ENCODE assay signal across 25 mouse cellular contexts in the genomic region with DNA sequence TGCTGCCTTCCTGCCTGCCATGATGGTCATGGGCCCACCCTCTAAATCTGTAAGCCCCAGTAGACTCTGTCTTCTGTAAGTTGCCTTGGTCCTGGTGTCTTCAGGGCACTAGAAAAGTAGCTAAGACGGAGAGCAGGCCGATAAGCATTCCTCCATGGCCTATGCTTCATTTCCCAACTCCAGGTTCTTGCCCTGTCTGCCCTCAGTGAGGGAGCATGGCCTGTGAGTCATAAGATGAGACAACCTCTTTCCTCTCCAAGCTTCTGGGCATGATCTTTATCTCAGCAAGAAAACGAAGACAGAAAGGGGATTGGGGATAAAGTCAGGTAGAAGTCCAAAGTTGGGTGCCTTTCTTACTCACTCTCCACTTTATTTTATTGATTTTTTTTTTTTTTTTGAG.
"Had no signal": no experiment of that assay in that cellular context is flagged by ENCODE, and none has a peak within 500 bp of the region (broad histone marks: within the 10 kb centered on the region; RNA-seq: fewer than 3 reads in every experiment).

No protein-coding gene starts in this region.

- H3K9me3 ChIP-seq: limb, embryonic 10.5 days; limb, embryonic 13.5 days; liver, embryonic 12.5 days; liver, embryonic 15.5 days; lung, embryonic 15.5 days; midbrain, embryonic 12.5 days; midbrain, embryonic 15.5 days; neural tube, embryonic 12.5 days; neural tube, embryonic 15.5 days; stomach, embryonic 15.5 days had no signal

- DNase-seq: kidney, adult 9 months; kidney, postnatal 25 days; layer of hippocampus, adult 9-11 months; liver; lung, adult 18-20 months; lung, postnatal 10 days; lung, postnatal 36 days; right cerebral cortex, adult 18-20 months; right cerebral cortex, postnatal 14 days; right cerebral cortex, postnatal 4 days; thymus, adult 2 months; thymus, postnatal 14 days; thymus, postnatal 4 days had no signal

- H3K36me3 ChIP-seq: limb, embryonic 10.5 days; limb, embryonic 13.5 days; liver, embryonic 12.5 days; liver, embryonic 15.5 days; lung, embryonic 15.5 days; midbrain, embryonic 12.5 days; midbrain, embryonic 15.5 days; neural tube, embryonic 12.5 days; neural tube, embryonic 15.5 days; stomach, embryonic 15.5 days had no signal

- H3K4me1 ChIP-seq: lung, embryonic 15.5 days; midbrain, embryonic 15.5 days had no signal

- H3K27ac ChIP-seq: kidney, postnatal 0 days; layer of hippocampus, adult 2 months; limb, embryonic 10.5 days; limb, embryonic 13.5 days; liver, embryonic 12.5 days; liver, embryonic 15.5 days; lung, embryonic 15.5 days; midbrain, embryonic 12.5 days; midbrain, embryonic 15.5 days; neural tube, embryonic 12.5 days; neural tube, embryonic 15.5 days; stomach, embryonic 15.5 days had no signal

- H3K27me3 ChIP-seq: limb, embryonic 13.5 days; lung, embryonic 15.5 days; midbrain, embryonic 12.5 days; midbrain, embryonic 15.5 days; neural tube, embryonic 12.5 days; neural tube, embryonic 15.5 days; stomach, embryonic 15.5 days had no signal

- H3K4me2 ChIP-seq: limb, embryonic 13.5 days; liver, embryonic 12.5 days; liver, embryonic 15.5 days; midbrain, embryonic 12.5 days; midbrain, embryonic 15.5 days; neural tube, embryonic 12.5 days; neural tube, embryonic 15.5 days; stomach, embryonic 15.5 days had no signal

- H3K9ac ChIP-seq: limb, embryonic 13.5 days; liver, embryonic 12.5 days; liver, embryonic 15.5 days; lung, embryonic 15.5 days; midbrain, embryonic 12.5 days; midbrain, embryonic 15.5 days; neural tube, embryonic 12.5 days; neural tube, embryonic 15.5 days; stomach, embryonic 15.5 days had no signal

- ATAC-seq: liver, embryonic 12.5 days; midbrain, embryonic 15.5 days had no signal

- H3K4me3 ChIP-seq: layer of hippocampus, adult 2 months; limb, embryonic 10.5 days; limb, embryonic 13.5 days; liver, embryonic 12.5 days; liver, embryonic 15.5 days; lung, embryonic 15.5 days; midbrain, embryonic 12.5 days; midbrain, embryonic 15.5 days; neural tube, embryonic 12.5 days; neural tube, embryonic 15.5 days; stomach, embryonic 15.5 days had no signal
